Mouse (Mus musculus) midbrain, embryonic 10.5 days (tissue): Measurements from ENCODE around the gene C2cd5. TPM values are rescaled to one million over a fixed set of nuclear protein-coding genes. Genes with fewer than 3 reads are reported as not detected.

ENCODE experiments used
- polyA plus RNA-seq: library from polyadenylated mRNA; unstranded; fragments of >200 nt; fragmentation: Nextera tagmentation; extraction: Ambion mirVana; gene quantifications from 2 replicates; pipeline ENCODE4 v1.2.1, GENCODE M21; 2016

The C2cd5 gene
- polyA plus RNA-seq, 1 experiment from 2014 or later, result 35.8 TPM

Other genes starting within 250 kb of the C2cd5 start
- gene St8sia1, start 135.7 kb downstream of the C2cd5 start, polyA plus RNA-seq, result 3.2 and 3.9 TPM in 2 replicates
- gene Etnk1, start 67.1 kb upstream of the C2cd5 start, polyA plus RNA-seq, result 21.0 and 23.9 TPM in 2 replicates